Mouse (Mus musculus): ENCODE measurements around the gene Pcyt1a.
"Not testable (repeated sequence)": the region's sequence is repeated elsewhere in the genome, so short reads cannot be mapped to it uniquely, and the experiment has no call there.

Gene Pcyt1a

GRCm38 (mm10) chr16:32434066-32434465, 3.3 kb downstream of the Pcyt1a start:
- peak; percentile 86 to 91 for DNase-seq

DNA sequence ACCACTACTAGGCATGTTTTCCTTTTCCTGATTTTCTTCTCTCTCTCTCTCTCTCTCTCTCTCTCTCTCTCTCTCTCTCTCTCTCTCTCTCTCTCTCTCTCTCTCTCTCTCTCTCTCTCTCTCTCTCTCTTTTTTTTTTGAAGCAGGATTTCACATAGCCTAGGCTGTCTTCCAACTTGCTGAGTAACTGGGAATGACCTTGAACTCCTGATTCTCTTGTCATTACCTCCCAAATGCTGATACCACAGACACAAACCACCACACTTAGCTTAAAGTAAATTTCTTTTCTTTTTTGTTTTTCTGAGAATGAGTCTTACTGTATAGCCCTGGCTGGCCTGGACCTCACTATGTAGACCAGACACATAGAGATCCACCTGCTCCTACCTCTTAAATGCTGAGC, 4.0 kb downstream of the Pcyt1a start:
- DNase-seq = no peak

DNA sequence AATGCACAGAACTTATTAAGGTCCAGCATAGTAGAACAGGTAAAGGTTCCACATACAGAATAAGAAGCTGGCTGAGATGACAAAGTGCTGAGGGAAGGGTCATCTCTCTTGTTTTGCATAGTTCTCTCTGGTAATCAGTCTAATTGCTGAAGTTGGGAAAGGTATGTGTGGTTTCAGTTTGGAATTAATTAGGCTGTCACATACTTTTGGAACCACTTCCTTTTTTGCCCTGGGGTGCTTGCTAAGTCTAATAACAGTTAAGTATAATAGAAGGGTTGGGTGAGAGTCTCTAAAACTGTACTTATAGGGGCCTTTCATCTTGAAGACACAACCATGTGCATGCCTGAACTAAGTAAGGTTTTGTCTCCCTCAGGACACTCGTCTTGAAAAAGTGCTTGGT, 5.9 kb downstream of the Pcyt1a start:
- no peak for DNase-seq

DNA sequence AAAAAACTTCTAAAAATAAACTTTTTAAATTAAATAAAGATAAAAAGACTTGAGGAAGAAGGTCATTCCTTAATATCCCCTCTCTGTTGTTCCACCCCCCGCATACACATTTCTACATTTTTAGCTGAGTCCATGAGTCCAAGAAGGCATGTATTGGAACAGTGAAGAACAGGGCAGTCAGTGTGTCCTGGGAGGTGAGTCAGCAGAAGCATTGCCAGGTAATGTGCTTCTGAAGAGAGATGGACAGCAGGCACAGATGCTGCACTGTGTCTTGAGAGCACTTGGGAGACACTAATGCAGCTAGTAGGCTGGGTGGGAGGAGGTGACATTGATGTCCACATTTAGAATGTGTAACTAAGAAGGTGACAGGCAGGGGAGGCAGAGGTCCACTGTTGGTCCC, 6.5 kb downstream of the Pcyt1a start:
- no peak for DNase-seq

DNA sequence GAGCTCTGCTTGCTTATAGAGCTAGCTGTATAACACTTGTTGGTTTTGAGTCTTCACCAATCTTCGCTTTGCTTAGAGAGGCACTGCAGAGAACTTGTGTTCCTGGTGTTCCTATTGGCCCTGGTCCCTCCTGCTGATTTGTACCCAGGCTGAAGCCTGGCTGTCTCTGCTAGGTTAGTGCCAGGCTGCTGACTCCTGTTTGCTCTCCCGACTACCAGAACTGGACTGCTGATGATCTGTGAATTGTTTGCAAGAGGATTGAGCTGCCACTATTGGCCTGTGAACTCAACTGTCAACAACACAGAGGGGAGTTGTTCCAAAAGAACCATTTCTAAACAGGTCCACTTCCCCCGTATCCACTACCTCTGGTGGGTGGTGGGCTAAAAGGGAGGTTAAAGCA, 10.7 kb downstream of the Pcyt1a start:
- no peak for DNase-seq

- DNase-seq = not testable (repeated sequence)
Measured at GRCm38 (mm10) chr16:32444615-32445014, 13.9 kb downstream of the Pcyt1a start.

- DNase-seq = no peak
Measured at GRCm38 (mm10) chr16:32445558-32445957, 14.8 kb downstream of the Pcyt1a start.

DNA sequence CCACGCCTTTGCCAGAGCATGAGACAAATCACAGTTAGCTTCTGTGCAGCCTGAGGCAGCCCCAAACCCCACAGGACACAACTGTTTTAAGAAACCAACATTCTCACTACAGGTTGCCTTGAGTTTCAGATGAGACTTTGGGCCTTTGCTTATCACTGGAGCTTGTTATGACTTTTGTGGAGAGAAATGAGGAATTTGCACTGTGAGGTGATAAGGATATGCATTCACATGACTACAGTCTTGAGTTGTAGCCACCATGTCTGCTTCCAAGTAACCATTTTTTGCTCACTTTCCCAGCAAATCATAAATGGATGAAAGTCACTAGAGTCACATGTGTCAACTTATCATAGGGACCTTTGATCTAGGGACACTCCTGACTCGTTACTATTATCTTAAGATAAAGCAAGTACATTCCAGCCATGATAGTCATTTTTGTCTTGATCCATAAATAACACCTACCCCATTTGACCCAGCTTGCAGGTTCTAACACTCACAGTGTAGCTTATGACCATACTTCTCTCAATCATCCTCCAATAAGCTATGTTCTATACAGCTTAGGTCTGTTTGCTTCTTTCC, 15.9 kb downstream of the Pcyt1a start:
- DNase-seq = no peak

GRCm38 (mm10) chr16:32449665-32450064, 18.9 kb downstream of the Pcyt1a start:
- peak in 1 of 2 experiments; percentile 45 for DNase-seq

- no peak for DNase-seq
Measured at GRCm38 (mm10) chr16:32450133-32450532, 19.4 kb downstream of the Pcyt1a start.

DNA sequence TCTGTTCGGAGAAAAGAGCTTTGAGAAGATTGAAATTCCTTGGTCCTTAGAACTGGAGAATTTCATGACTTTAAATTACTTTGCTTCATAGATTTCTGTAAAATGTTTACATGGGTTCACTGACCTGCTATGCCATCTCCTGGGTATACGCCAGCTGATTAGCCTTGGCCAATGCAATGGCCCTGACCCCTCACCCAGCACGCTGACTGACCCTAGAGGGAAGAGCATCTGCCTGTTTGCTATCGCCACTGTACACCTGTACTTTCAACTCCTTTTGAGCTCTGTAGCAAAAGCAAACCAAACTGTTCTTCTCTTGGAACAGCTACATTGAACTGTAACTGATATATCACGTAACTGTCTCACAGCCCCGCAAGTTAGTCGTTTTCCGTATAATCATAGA, 22.4 kb downstream of the Pcyt1a start:
- DNase-seq = no peak

- no peak for DNase-seq
Measured at GRCm38 (mm10) chr16:32454646-32455045, 23.9 kb downstream of the Pcyt1a start.

GRCm38 (mm10) chr16:32456086-32456485, 25.4 kb downstream of the Pcyt1a start:
- DNase-seq = no peak

DNA sequence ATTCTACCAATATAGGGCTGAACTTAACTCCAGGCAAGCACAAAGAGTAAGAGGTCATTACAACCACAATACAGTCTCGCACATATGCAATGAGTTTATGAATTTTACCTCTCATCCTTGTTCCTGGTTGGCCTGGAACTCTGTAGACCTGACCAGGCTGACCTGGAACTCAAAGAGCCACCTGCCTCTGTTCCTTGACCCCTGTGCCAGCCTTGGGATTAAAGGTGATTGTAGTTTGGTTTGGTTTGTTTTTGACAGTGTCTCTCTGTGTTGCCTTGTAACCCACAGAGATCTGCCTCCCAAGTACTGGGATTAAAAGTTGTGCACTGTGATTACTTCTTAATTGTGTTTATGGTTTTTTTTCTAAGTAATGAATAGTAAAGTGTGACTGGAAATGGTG, 26.0 kb downstream of the Pcyt1a start:
- DNase-seq = no peak

DNA sequence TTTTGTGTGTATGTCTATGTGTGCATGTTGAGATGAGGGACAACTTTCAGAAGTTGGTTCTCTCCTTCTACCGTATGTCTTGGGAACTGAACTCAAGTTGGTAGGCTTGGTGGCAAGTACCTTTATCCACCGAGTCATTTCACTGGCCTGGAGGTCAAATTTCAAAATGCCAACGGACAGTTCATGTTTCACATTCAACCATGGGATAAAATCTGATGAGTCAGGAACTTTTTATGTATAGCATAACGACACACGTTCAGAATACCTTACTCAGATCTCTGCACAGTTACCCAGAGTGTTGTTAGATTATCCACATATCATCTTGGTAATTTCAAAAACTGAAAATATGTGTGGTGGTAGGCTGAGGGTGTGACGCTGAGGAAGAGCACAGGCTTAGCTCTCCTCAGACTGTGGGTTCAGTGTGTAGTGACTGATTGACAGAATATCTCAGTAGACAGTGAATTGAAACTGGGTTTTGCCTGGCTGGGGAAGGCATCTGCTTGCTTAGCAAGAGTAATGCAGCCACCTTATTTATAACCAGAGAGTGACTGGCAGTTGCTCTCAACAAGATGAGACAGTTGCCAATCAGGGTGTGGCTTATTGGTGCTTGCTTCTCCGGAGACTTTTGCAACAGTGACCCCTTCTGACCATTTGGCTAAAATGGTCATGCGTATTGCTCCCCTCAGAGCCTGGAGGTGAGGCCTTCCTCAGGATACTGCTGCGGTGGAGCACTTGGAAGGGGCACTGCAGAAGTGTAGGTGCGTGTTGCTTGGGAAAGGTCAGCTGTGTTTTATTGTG, 27.1 kb downstream of the Pcyt1a start:
- DNase-seq = peak; percentile 66 to 83

GRCm38 (mm10) chr16:32460518-32460917, 29.8 kb downstream of the Pcyt1a start:
- DNase-seq = no peak

- no peak for DNase-seq
Measured at GRCm38 (mm10) chr16:32461713-32462112, 31.0 kb downstream of the Pcyt1a start.

DNA sequence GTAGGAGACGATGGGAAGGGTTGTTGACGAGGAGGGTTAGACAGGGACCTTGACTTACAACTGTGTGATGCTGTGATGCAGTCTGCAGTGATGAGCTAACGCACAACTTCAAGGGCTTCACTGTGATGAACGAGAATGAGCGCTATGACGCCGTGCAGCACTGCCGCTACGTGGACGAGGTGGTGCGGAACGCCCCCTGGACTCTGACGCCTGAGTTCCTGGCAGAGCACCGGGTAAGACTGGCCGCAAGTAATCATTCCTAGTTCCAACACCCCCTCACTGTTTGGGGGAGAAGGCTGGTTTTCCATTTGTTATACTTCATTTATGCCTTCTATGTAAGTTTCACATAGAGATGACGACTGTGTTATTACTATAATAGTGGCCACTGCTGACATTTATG, 32.2 kb downstream of the Pcyt1a start:
- no peak for DNase-seq

GRCm38 (mm10) chr16:32463426-32463825, 32.7 kb downstream of the Pcyt1a start:
- no peak for DNase-seq

DNA sequence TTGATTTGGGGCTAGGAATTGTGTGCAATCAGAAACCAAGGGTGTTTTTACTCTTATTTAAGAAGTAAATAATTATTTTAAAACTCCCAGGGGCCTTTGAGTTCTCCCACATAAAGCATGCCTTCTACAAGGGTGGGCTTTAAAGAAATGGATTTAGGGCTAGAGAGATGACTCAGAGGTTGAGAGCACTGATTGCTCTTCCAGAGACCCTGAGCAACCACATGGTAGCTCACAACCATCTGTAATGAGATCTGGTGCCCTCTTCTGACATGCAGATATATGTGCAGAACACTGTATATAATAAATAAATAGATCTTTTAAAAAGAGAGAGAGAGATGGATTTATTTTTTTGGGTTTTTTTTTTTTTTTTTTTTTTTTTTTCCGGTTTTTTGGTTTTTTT, 34.2 kb downstream of the Pcyt1a start:
- no peak for DNase-seq

DNA sequence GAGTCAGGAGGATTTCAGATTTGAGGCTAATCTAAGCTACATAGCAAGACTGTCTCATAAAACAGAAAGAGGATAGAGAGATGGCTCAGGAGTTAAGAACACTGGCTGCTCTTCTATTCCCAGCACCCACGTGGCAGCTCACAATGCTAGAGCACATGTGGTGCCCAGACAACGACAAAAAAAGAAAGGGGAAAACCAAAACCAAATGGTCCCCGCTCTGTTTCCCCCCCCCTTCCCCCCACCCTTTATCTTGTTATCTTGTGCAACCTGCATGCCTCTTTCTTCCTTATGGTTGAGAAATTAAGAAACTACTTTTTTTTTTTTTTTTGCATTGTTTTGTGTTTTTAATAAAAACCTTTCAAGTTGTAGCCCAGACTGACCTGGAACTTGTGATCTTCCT, 37.8 kb downstream of the Pcyt1a start:
- DNase-seq = no peak

DNA sequence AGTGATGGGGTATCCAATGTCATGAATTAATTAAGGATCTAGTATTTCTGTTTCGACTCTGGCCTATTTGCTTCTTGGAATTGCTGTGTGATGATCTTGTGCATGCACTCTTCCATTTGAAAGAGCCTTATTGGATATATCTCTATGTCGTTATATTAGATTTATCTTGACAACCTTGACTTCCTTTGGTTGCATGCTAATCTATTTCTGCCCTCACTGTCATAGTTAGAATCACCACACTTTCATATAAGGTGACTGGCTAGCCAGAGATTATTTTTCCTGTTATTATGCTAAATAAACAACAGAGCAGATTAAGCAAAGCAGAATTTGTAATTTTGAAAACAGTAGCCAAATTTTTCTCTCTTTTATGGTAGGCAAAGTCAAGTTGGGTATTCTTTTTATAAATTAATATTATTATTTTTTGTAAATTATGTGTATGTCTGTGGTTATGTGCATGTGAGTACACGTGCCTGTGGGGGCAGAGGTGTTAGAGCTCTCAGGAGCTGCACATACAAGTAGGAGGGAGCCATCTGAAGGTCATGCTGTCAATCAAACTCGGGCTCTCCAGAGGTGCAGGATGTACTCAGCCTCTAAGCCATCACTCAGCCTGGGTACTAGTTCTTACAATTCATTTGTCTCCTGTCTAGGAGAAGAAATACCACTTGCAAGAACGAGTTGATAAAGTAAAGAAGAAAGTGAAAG, 38.8 kb downstream of the Pcyt1a start:
- no peak for DNase-seq

- no peak for DNase-seq
Measured at GRCm38 (mm10) chr16:32472276-32473015, 41.7 kb downstream of the Pcyt1a start.

All from lung, adult 18-20 months (tissue).